Mouse (Mus musculus) WW6 (cell line): ENCODE measurements around the gene Gm5089.

ENCODE experiments used
- DNase-seq: peaks from one replicate; pipeline ENCODE4 v3.0.0-alpha.2; 2013; ENCODE audit warnings: low read depth, low spot score

Gene Gm5089

DNA sequence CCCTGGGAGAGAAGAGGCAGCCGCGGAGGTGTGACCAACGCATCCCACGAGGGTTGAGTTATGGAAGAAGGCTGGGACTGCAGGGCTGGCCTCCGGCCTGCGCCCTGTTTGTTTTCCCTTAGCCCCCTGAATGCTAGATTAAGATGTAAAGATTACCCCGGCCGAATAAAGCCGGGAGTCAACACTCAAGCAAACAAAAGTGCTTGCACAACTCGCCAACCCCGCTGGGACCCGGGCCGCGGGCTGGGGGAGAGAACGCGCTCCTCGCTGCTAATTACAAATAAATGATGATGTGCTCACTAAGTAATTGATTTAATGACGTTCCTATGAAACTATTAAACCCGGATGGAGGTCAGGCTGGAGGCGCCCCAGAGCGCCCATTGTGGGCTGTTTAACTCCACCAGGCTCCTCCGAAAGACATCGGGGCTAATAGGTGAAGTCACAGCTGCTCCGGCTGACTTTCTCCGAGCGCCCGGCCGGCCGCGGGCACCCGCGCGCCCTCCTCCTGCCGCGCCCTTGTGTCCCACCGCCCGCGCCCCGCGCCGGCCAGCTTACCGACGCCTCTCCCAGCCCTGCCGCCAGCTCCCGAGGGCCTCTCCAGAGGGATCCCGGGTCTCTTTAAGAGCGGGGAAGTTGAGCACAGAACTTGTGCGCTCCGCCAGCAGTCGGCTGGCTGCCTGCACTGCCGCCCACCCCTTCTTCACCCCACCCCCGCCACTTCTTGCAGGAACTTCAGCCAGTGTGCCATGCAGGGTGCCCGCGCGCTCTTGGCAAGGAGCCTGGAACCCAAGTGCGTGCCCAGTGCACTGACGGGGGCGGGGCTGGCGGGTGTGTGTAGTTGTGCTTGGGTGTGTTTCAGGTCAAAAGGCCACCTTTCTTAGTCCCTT lies at the start of gene Gm5089:
Gene Gm5089, minus strand, starts transcription at position 620 of the 887 bp plus-strand sequence.
- DNase-seq = no peak

DNA sequence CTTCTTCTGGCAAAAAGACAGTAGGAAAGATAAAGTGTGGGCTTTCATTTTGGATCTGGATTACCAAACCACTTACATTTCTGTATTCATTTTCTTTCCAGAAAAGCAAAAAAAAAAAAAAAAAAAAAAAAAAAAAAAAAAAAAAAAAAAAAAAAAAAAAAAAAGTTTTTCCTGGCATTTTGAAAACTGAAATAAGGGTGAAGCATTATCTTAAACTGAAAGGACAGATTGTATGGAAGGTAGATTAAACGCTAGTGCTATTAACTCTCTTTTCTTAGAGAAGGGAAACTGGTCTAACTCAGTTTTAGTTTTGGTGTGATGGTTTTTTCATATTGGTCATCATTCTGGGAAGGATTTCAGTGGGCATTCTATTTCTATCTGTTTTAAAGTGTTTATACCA lies 41.1 kb upstream of the Gm5089 start:
- no peak for DNase-seq

DNA sequence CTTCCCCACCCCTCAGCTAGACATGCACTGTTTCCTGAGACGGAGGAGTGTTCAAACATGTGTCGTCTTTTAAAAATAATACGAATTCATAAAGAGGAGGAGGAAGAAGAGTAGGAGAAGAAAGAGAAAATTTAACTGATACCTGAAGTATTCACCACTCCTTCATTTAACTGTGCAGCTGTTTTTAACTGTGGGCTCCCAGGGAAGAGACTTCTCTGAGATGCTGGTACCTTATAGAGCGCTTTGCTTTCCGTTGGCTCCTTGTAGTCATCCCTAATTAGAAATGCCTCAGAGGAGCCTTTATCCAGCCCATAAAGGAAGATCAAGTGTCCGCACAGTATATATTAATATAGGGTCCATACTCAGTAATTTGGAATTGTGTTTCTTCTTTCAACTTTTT lies 40.6 kb upstream of the Gm5089 start:
- no peak for DNase-seq

DNA sequence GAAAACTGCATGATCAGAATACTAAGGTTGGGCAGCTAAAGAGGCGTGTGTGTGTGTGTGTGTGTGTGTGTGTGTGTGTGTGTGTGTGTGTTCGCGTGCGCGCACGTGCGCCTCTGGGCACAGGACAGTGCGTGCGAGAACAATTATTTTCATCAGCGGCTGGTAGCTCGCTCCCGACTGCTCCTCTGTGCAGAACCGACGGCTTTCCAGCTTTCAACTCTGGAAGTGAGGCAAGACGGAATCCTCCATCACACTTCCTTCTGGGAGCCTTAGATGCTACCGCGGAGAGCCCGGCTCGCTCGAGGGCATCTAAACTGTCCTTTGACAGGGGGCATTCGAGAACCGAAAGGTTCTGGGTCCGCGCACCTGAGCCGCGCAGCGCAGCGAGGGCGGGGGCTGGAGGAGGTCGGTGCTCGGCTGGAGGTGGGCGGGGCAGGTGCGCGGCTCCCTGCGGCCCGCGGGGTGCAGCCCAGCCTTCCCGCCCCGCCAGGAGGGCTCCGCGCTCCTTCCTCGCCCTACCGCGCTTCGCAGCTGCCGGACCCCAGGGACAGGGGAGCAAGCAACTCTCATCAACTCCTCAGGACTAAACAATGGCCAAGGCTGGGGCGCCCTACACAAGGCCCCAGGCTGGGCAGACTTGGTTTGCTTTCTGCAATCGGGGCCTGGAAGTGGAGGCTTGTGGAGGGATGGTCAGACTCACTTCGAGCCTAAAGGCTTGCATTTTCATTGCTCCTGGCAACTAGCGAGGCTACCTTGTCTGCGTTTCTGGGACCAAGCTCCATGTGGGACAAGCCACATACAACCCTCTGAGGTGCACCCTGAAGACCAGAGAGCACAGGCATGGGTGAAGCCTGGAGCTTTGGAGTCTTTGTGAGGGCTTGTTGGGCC lies 39.8 kb upstream of the Gm5089 start, which contains the start of gene Gm10837:
Gene Gm10837, plus strand, starts transcription at position 146 of the 888 bp plus-strand sequence.
- no peak for DNase-seq

DNA sequence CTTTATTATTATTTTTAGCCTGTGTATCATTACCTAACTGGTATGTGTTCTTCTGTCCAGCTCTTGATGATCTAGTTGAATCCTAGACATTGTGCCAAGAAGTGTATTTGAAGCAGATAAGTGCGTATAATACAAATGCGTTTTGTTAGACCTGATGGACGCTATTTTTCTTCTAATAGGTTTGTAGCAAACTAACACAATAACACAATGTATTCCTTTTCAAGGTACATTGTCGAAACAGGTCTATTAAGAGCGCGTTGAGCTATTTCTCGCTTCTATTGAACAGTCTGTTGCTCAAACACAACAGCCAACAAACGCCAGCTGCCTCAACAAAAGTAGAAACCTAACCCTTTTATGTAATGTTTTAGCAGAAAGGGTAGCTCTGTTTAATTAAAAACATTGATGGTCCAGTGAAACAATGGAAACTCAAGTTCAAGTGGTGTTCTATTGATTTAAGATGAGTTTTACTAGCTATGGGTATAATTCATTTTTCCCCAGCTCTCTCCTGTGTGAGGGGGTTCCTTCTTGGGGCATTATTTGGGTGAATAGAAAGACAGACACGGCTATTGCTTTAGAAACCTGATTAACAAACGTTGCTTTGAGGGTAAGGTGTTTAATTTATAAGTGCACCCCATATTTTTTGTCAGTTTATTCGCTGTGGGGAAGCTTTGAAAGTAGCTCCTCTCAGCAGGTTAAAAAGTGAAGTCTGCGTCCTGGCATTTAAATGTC lies 38.9 kb upstream of the Gm5089 start:
- DNase-seq = no peak

DNA sequence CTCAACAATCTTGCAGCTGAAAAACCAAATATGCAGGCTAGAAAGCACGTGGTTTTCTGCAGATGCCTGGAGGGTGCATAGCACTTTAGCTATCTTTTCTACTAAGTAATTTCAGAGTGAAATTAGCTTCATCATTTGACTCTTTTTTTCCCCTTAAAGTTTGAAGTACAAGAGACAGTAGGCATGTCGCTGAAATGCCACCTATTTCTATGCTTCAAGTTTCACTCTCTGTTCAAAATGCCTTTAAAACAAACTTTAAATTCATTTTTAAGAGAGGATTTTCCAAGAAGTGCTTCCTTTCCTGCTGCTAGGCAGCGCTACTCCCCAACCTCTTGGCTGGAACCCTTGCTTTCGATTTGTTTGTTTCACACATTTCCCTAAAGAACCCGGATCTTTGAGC lies 38.1 kb upstream of the Gm5089 start:
- DNase-seq = no peak

DNA sequence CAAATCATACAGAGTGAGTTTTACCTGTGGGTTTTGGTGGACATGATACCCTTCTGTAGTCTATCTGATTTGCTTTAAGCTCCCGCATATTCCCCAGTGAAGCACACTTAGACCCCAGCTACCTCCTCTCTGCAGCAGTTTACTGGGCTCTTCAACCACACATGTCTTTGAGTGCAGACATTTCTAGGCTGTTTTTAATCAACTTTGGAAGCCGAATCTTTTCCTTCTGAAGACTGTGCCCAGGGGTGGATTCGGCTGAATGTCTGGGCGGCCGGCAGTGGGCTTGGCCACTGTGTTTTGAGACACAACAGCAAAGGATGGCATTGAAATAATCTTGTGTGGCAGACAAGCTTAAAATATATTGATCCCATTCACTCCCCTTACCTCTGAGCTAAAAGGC lies 36.5 kb upstream of the Gm5089 start:
- DNase-seq = no peak

DNA sequence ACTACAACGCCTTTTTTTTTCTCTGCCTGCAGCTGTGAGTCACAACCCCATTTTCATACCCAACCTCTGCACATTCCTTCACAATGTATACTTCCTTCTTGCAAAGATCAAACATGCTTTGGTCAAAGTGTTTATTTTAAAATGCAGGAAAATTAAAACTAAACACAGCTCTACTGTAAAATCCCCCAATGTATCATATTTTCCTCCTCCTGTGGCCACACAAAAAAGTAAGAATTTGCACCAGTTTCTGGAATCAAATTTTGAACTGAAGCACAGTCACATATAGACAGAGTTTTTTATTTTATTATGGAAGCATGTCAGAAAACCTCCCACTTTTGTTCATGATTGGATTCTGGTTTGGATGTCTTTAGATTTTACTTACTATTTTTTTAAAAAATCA lies 35.7 kb upstream of the Gm5089 start:
- no peak for DNase-seq

DNA sequence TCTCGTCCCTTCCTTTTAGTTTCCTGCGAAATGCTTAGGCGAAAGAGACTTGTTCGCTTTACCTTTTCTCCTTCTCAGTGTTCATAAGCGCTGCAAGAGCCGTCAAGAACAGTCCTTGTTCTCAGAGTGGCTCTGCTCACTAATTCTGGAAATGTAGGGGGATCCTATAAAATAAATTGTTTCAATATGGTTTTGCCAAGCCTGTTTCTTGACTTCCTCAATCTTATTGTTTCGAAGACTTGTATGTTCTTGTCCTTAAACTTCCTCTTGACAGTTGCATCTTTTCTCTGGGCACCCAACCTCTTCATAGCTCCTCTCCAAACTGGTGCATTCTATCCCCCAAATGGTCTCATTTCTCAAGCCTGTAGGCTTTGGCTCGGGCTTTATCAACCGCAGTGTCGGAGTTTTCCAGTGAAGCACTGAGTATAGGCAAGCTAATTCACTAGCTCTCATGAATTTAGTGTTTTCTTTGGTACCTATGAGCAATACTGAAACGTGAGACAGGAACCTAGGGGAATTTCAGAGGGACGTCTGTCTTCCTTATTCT lies 34.8 kb upstream of the Gm5089 start:
- DNase-seq = no peak

DNA sequence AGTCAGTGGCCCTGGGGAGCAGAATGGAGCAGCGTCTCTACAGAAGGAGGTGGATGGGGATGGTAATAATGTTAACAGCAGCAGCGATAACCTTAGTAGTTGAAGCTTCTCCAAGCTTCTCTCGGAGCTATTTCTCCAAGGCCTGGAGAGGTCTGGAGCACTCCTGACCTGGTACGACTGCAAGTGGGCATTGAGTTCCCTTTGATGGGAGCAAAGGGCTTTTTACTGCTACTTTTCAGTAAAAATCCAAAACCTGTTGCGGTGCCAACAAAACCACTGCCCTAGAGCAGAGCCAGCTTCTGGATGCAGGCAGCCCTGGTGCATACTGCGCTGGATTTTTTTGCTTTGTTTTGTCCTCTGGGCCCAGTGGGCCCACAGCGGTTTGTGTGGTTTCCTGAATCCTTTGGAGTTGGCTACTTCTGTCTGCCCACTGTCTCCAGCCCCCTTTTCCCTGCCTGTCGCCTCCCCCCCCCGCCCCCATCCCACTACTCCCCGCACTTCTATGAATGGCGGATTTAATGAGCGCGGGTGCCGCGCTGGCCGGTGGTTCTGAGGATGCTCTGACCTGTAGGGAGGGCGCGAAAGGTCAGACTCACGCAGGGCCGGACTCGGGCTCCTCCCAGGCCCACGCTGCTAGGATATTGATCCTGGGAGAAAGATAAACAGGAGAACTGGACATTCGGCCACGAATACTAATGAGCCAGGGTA lies 34.1 kb upstream of the Gm5089 start:
- no peak for DNase-seq

DNA sequence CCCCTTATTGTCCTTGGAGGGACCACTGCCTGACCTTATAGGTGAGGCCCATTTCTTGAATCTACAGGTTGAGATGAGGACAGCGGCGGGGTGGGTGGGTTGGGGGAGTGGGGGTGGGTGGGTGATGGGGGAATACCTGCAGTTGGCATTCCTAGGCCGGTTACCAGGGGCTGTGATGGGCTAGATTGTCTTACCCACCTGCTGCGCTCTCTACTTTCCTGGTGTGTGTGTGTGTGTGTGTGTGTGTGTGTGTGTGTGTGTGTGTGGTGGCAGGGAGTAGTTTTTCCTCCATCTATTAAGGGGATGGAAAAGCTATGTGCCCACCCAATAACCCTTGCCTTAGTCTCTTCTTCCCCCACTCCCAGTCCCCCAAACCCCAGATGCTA lies 33.5 kb upstream of the Gm5089 start:
- DNase-seq = no peak

DNA sequence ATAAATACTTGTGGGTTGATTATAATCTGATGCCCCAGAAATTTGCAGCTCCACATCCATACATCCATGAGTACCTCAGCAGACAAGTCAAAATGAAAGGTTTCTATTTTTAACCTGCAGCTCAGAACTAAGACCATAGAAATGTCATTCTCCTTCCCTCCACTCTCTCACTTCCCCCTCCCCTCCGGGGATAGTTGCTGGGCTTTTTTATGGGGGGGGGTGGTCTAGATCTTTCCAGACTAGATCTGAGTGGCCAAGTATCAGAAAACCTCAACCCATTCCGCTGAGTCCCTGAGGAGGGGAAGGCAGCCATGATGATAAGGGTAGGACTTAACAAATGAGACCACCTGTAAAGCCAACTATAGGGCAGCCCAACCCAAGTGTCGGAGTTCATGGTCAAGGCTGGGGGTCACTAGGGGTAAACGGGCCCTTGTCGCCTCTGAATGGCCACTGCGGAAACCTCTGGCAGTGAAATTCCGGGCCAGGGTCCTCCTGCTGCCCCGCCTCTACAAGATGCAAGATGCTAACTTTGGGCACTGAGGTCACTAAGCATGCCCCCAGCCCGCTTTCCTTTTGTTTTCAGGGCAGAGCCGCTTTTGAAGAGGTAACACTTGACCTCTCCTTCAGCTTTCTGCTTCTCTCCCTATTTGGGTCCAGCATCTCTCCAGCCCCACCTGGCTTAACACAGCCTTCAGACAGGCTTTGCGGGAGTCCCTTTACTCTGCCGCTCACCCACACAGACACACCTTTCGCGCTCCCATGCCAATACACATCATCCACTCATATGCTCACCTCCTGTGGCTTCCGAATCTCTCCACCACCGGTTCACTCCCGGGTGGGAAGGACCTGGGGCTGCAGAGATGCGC lies 32.9 kb upstream of the Gm5089 start:
- no peak for DNase-seq

DNA sequence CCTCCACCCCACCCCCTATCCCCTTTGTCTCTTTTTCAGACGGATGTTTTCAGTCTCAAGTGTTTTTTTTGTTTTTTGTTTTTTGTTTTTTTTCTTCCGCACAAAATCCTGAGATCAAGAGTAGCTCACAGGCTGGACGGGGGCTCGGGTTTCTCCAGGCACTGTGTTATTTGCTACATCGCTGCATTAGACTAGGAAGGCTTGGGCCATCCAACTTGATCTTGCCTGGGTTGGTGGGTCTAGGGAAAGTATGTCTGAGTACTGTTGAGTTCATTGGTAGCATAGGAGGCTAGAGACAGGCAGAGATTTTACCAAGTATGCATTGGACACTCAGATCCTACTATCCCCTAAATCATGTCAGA lies 32.1 kb upstream of the Gm5089 start:
- DNase-seq = no peak

DNA sequence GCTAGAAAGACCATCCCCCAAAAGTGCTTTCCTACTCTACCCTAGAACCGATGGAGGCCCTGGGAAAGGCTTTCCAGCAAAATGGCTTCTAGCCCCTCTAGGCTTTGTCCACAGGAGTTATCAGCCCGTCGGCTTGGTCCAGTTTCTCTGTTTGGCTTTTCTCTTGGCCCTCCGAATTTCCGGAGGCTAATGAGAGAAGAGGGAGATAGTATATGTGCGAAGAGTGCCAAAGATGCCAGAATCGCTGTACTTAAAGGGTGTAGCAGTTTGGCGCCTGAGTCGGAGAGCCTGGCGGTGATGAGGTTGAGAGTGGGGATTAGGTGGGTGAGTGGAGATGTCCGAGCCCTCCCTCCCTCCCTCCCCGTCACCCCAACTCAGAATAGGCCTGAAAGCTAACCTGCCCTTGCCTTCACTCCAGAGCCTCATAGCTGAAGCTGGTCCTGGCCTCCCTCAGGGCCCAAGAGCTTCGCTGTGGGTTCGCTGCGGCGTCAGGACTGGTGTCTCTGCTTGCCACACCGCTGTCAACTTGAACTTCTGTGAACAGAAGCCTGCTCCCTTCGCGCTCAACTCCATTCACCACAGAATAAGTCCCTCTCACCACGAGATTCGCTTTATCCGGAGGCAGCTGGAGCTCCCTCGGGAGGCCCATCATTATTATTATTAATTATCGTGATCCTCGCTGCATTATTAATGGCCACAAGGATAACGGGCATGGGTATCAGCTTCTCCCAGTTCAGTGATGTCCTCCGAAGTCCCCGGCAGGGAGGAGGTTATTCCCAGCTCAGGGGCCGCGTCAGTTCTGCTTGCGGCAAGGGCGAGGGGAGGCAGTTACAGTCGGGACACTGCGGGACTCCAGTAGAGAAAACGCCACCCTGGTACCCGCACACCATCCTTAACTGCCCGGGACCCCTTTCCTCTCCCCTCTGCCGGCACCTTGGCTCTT lies 31.4 kb upstream of the Gm5089 start:
- DNase-seq = no peak

DNA sequence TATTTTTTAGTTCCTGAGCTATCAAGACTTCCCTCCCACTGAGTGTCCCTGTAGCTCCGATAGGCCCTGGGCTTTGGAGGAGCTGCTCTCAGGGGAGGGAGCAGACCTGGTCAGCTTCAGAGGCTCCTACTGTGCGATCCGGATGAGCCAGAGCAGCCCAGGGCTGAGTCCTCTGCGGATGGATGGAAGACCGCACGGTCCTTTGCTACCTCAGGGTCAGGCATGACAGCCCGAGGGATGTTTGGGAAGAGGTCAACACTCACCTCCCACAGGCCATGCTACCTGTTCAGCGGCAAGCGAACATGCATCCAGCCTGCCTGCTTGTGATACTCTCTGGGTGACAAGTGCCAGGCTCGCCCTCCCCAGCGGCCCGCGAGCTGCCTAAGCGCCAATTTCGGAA lies 30.3 kb upstream of the Gm5089 start:
- no peak for DNase-seq

DNA sequence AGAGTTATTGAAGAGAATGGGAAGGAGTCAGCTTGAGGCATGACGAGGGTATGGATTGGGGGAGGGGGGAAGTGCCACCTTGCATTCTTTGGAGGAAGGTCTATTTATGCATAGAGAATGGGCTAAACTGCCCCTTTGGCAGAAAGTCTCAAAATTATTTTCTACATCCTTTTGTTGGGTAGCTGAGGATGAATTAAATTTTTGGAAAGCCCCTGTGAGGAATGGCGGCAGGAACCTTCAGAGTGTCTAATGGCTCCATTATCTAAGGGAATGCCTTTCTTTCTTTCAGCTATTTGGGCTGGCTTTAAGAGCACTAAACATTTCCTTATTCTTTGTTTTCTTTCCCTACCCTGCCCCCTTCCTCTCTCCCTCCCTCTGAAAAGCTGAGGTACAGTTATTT lies 29.4 kb upstream of the Gm5089 start:
- no peak for DNase-seq

DNA sequence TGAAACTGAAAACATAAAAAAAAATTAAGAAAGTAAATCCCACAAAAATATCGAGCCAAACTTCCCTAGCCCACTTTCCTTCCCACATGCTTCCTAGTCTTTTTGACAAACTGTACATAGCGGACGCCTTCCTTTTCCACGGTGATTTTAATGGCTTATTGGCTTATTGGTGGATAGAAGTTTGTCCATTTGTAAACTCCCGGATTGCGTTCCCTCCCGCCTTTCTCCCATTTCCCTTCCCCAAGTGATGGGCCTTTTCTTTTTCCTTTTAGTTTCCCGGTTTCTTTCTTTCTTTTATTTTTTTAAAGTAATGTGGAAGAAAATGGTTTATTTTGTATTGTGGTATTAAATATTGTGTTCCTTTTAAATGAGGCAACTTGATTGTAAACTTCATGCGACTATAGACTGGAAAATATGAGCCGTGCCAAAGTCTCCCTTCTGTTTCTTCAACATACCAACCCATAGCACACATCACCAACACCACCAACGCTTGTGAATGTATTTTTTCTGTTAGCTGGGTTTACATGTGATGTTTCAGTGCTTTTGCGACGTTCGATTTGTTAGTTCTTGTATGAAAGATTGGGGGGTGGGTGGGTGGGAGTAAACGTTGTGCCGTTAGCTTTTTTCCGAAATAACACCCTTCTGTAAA lies 28.7 kb upstream of the Gm5089 start:
- no peak for DNase-seq

DNA sequence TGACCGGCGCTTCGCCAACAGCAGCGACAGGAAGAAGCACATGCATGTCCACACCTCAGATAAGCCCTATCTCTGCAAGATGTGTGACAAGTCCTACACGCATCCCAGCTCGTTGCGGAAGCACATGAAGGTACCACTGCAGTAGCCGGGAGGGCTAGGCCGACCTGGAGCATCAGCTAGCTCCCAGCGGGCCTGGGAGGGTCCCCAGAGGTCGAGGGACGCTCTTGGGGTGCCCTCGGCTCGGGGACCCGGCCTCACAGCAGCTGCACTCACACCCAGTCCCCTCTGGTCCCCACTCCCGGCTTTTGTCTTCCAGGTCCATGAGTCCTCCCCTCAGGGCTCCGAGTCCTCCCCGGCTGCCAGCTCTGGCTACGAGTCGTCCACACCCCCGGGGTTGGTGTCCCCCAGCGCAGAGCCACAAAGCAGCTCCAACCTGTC lies 27.7 kb upstream of the Gm5089 start:
- no peak for DNase-seq
